Mouse (Mus musculus): ENCODE data around the gene Wdr4.

Gene Wdr4

DNA sequence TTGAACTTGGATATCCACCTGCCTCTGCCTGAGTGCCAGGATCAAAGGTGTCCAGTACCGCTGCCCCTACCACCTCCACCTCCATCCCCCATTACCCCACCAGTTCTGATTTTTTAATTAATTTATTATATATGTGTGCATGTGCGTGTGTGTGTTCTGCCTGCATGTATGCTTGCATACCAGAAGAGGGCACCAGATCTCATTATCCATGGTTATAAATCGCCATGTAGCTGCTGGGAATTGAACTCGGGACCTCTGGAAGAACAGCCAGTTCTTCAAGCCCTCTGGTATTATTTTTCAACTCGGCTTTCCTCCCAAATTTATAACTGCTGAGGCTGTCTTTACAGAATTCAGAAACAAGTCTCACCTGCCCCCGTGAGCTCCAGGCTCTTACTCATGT, 8.8 kb downstream of the Wdr4 start:
- Histone ChIP-seq H3K36me3 (ENCODE audit: insufficient read depth, low read length) (peaks cover 47% of the 10 kb centered on the region), H3K27me3 (ENCODE audit: insufficient read depth, low read length) (no peaks in the 10 kb centered on the region), H3K9me3 (ENCODE audit: low read length) (no peaks in the 10 kb centered on the region), H3K4me3 (replicated peaks; ENCODE audit: low read length) (peak overlapping the region; percentile 92), H3K4me1 (replicated peaks; ENCODE audit: low read depth, low read length) (peaks cover 48% of the 10 kb centered on the region)
- TF ChIP-seq NANOG (IDR thresholded peaks at IDR 0.05; ENCODE audit: borderline replicate concordance, low read length) (no peak), POU5F1 (IDR thresholded peaks at IDR 0.05; ENCODE audit: borderline replicate concordance, low read length) (no peak), CTCF (conservative IDR thresholded peaks at IDR 0.05; ENCODE audit: low read length) (peak; percentile 51)

DNA sequence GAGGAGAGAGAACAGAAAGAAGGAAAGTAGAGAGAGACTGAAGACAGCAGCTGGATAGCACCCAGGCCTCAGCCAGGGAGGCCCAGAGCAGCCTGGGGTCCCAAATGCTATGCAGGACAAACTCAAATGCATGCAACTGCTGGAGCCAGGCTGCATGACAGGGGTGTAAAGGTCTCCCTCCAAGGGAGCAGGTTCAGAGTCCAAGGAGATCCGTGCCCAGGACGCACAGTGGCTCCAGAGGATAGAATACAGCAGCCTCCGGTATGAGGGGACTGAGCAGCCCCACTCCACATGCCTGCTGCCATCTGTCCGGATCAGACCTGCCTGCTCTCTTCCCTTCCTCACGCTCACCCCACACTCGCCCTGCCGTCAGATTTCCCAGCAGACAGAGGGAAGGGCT, 13.5 kb downstream of the Wdr4 start:
- TF ChIP-seq CTCF (conservative IDR thresholded peaks at IDR 0.05; ENCODE audit: low read length) (no peak), NANOG (IDR thresholded peaks at IDR 0.05; ENCODE audit: borderline replicate concordance, low read length) (no peak), POU5F1 (IDR thresholded peaks at IDR 0.05; ENCODE audit: borderline replicate concordance, low read length) (no peak)
- peaks cover 73% of the 10 kb centered on the region for H3K4me1 ChIP-seq (replicated peaks; ENCODE audit: low read depth, low read length)
- no peak overlapping the region for H3K4me3 ChIP-seq (replicated peaks; ENCODE audit: low read length)
- peaks cover 93% of the 10 kb centered on the region for H3K36me3 ChIP-seq (ENCODE audit: insufficient read depth, low read length)
- no peaks in the 10 kb centered on the region for H3K27me3 ChIP-seq (ENCODE audit: insufficient read depth, low read length)
- no peaks in the 10 kb centered on the region for H3K9me3 ChIP-seq (ENCODE audit: low read length)

DNA sequence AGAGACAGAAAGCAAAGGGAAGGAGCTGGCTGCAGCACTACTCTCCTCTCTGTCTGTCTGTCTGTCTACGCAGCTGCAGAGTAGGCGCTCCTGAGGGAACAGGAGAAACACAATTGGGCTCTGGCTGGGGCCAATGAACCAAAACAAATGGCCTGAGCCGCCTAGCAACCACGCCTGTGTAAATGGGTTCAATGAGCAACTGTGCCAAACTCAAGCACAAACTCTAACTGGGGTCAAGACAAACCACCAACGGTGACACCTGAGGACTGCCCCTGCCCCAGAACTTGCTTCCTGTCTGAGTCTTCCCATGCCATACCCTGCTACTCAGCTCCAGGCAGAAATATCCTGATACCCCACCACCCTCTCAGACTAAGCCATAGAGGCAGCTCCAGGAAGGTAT, 14.8 kb downstream of the Wdr4 start:
- TF ChIP-seq CTCF (conservative IDR thresholded peaks at IDR 0.05; ENCODE audit: low read length) (no peak), NANOG (IDR thresholded peaks at IDR 0.05; ENCODE audit: borderline replicate concordance, low read length) (no peak), POU5F1 (IDR thresholded peaks at IDR 0.05; ENCODE audit: borderline replicate concordance, low read length) (no peak)
- H3K36me3 ChIP-seq (ENCODE audit: insufficient read depth, low read length): peaks cover 99% of the 10 kb centered on the region
- H3K27me3 ChIP-seq (ENCODE audit: insufficient read depth, low read length): no peaks in the 10 kb centered on the region
- H3K4me3 ChIP-seq (replicated peaks; ENCODE audit: low read length): peak overlapping the region; percentile 24
- H3K9me3 ChIP-seq (ENCODE audit: low read length): no peaks in the 10 kb centered on the region
- H3K4me1 ChIP-seq (replicated peaks; ENCODE audit: low read depth, low read length): peaks cover 70% of the 10 kb centered on the region

DNA sequence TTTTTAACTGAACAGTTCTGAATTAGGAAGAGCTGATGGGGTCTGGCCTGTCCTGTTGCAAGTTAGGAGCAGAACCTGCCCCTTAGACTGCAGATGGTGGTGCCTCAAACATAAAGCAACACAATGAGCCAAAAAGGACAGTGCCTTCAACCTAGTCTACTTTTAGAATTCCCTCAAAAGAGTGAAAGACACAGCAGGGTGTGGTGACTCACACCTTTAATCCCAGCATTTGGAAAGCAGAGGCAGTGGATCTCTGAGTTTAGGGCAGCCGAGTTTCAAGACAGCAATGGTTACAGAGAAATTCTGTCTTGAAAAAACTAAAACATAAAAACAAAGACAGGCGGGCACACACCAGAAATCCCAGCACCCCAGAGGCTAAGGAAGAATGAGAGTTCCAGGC, 15.8 kb downstream of the Wdr4 start:
- no peaks in the 10 kb centered on the region for H3K27me3 ChIP-seq (ENCODE audit: insufficient read depth, low read length)
- H3K9me3 ChIP-seq (ENCODE audit: low read length): no peaks in the 10 kb centered on the region
- no peak for TF ChIP-seq NANOG (IDR thresholded peaks at IDR 0.05; ENCODE audit: borderline replicate concordance, low read length)
- no peak for TF ChIP-seq POU5F1 (IDR thresholded peaks at IDR 0.05; ENCODE audit: borderline replicate concordance, low read length)
- no peak for TF ChIP-seq CTCF (conservative IDR thresholded peaks at IDR 0.05; ENCODE audit: low read length)
- peaks cover 99% of the 10 kb centered on the region for H3K36me3 ChIP-seq (ENCODE audit: insufficient read depth, low read length)
- peaks cover 71% of the 10 kb centered on the region for H3K4me1 ChIP-seq (replicated peaks; ENCODE audit: low read depth, low read length)
- H3K4me3 ChIP-seq (replicated peaks; ENCODE audit: low read length): peak overlapping the region; percentile 24; the same call in 1 of the 2 replicates

DNA sequence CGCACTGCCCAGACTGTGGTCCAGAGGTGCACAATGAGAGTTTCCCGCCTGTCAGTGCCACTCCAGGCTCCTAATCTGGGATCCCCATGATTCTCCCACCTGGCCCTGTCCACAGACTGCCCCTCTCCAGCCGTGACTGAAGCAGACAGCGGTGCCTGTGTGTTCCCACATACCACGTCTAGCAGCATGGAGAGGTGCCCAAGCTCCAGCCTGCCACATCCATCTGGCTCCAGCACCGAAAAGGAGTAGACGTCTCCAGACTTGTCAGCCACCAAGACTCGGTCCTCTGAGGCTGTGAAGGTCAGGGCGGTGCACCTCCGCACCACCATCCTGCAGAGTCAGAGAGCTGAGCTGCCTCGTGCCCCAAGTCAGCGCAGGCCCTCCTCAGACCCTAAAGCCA, 16.4 kb downstream of the Wdr4 start:
- peaks cover 74% of the 10 kb centered on the region for H3K4me1 ChIP-seq (replicated peaks; ENCODE audit: low read depth, low read length)

DNA sequence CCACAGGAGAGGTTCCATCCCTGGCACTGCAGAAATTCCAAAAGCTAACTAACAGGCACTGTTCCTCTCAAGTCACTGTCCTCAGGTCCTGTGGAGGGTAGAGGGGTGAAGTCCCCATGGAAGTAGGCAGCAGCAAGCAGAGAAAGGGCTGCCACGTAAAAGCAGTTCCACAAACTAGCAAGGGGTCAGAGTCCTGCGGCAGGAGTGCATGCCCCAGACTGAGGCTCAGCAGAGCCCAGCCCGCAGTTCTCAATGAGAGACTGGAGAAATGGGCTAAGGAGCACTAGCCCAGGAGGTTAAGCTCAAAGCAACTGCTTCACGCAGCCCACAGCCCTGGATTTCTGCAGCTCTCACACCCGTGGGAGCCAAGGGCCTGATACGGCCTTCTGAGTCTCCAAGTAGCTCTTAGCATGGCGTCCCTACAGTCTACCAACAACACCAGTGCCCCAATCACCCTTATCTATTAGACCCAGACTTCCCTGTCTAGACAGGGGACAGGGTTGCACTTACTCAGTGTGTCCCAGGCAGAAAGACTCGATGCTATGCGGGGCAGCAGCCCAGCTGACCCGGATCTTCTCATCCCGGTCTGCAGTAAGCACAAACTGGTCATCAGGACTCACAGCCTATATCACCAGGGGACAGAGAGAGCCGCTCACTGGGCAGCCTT, 17.4 kb downstream of the Wdr4 start:
- peaks cover 80% of the 10 kb centered on the region for H3K4me1 ChIP-seq (replicated peaks; ENCODE audit: low read depth, low read length)
- TF ChIP-seq NANOG (IDR thresholded peaks at IDR 0.05; ENCODE audit: borderline replicate concordance, low read length) (no peak), CTCF (conservative IDR thresholded peaks at IDR 0.05; ENCODE audit: low read length) (no peak), POU5F1 (IDR thresholded peaks at IDR 0.05; ENCODE audit: borderline replicate concordance, low read length) (no peak)
- H3K9me3 ChIP-seq (ENCODE audit: low read length): no peaks in the 10 kb centered on the region
- H3K36me3 ChIP-seq (ENCODE audit: insufficient read depth, low read length): peaks cover 99% of the 10 kb centered on the region
- H3K4me3 ChIP-seq (replicated peaks; ENCODE audit: low read length): 0 out of 2 replicates have a peak overlapping the region, but pooled peaks have one; percentile 24
- no peaks in the 10 kb centered on the region for H3K27me3 ChIP-seq (ENCODE audit: insufficient read depth, low read length)

More for the DNA sequence above, 16.4 kb downstream of the Wdr4 start:
- Histone ChIP-seq H3K27me3 (ENCODE audit: insufficient read depth, low read length) (no peaks in the 10 kb centered on the region), H3K9me3 (ENCODE audit: low read length) (no peaks in the 10 kb centered on the region), H3K4me3 (replicated peaks; ENCODE audit: low read length) (0 out of 2 replicates have a peak overlapping the region, but pooled peaks have one; percentile 24), H3K36me3 (ENCODE audit: insufficient read depth, low read length) (peaks cover 99% of the 10 kb centered on the region)
- no peak for TF ChIP-seq NANOG (IDR thresholded peaks at IDR 0.05; ENCODE audit: borderline replicate concordance, low read length)
- TF ChIP-seq CTCF (conservative IDR thresholded peaks at IDR 0.05; ENCODE audit: low read length): no peak
- no peak for TF ChIP-seq POU5F1 (IDR thresholded peaks at IDR 0.05; ENCODE audit: borderline replicate concordance, low read length)

DNA sequence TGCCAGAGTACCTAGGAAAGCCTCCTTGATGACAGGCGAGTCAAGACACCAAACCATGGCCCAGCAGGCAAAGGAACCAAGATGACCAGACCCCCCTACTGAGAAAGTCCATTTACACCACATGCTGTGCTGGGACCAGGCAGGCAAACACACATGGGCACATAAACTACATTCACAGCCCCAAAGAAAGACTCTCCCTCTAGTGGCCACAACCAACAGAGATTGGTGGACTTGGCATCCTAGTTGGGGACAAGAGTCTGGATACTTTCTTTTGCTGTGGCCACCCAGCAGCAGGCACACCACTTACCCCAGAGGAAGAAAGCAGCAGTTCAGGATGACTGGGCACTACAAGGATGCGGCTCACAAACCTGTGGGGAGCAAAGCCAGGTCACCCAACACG, 18.9 kb downstream of the Wdr4 start:
- peaks cover 99% of the 10 kb centered on the region for H3K36me3 ChIP-seq (ENCODE audit: insufficient read depth, low read length)
- H3K4me3 ChIP-seq (replicated peaks; ENCODE audit: low read length): no peak overlapping the region
- no peaks in the 10 kb centered on the region for H3K9me3 ChIP-seq (ENCODE audit: low read length)
- no peaks in the 10 kb centered on the region for H3K27me3 ChIP-seq (ENCODE audit: insufficient read depth, low read length)
- TF ChIP-seq CTCF (conservative IDR thresholded peaks at IDR 0.05; ENCODE audit: low read length) (no peak), NANOG (IDR thresholded peaks at IDR 0.05; ENCODE audit: borderline replicate concordance, low read length) (no peak), POU5F1 (IDR thresholded peaks at IDR 0.05; ENCODE audit: borderline replicate concordance, low read length) (no peak)
- peaks cover 78% of the 10 kb centered on the region for H3K4me1 ChIP-seq (replicated peaks; ENCODE audit: low read depth, low read length)

DNA sequence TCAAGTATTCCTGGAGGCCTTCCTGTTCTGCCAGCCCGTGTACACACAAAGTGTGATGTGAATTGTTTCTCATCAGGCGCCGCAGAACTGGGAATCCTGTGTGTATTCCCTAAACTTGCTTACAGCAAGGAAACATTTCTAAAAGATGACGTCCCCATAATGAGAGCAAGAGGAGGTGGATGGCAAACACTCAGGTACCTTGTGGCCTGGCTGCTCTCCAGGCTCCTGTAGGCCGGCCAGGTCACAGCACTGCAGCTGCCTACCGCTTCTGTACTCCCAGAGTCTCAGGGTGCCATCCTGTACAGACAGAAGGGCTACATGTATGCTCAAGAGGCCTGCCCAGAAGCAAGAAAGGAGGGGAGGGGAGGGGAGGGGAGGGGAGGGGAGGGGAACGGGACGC, 19.4 kb downstream of the Wdr4 start:
- no peak for TF ChIP-seq CTCF (conservative IDR thresholded peaks at IDR 0.05; ENCODE audit: low read length)
- no peak for TF ChIP-seq NANOG (IDR thresholded peaks at IDR 0.05; ENCODE audit: borderline replicate concordance, low read length)
- no peak for TF ChIP-seq POU5F1 (IDR thresholded peaks at IDR 0.05; ENCODE audit: borderline replicate concordance, low read length)
- Histone ChIP-seq H3K9me3 (ENCODE audit: low read length) (no peaks in the 10 kb centered on the region), H3K4me3 (replicated peaks; ENCODE audit: low read length) (no peak overlapping the region), H3K36me3 (ENCODE audit: insufficient read depth, low read length) (peaks cover 99% of the 10 kb centered on the region), H3K4me1 (replicated peaks; ENCODE audit: low read depth, low read length) (peaks cover 74% of the 10 kb centered on the region), H3K27me3 (ENCODE audit: insufficient read depth, low read length) (no peaks in the 10 kb centered on the region)

DNA sequence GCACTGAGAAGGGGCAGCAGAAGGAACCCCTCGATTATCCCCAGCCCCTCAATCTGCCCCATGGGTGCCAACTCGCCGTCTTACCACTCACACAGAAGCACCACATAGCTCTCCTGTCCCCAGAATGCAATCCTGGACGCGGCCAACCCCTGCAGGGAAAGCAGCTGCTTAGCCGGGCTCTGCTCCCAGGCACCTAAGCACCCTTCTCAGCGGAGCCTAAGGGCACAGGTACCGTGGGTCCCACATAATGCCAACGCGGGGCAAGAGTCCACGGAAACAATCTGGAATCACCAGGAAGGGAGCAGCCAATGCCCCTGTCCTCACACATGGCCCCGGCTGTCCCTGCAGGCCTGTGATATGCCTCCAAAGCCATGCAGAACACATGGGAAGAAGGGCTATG, 20.1 kb downstream of the Wdr4 start:
- H3K9me3 ChIP-seq (ENCODE audit: low read length): no peaks in the 10 kb centered on the region

More for the DNA sequence above, 20.1 kb downstream of the Wdr4 start:
- TF ChIP-seq POU5F1 (IDR thresholded peaks at IDR 0.05; ENCODE audit: borderline replicate concordance, low read length) (no peak), CTCF (conservative IDR thresholded peaks at IDR 0.05; ENCODE audit: low read length) (no peak), NANOG (IDR thresholded peaks at IDR 0.05; ENCODE audit: borderline replicate concordance, low read length) (no peak)
- H3K27me3 ChIP-seq (ENCODE audit: insufficient read depth, low read length): no peaks in the 10 kb centered on the region
- no peak overlapping the region for H3K4me3 ChIP-seq (replicated peaks; ENCODE audit: low read length)
- H3K36me3 ChIP-seq (ENCODE audit: insufficient read depth, low read length): peaks cover 99% of the 10 kb centered on the region
- peaks cover 67% of the 10 kb centered on the region for H3K4me1 ChIP-seq (replicated peaks; ENCODE audit: low read depth, low read length)

Data from E14TG2a.4 (cell line).